Mouse (Mus musculus): ENCODE data around the gene Pabpn1l. TPM values are rescaled to one million over a fixed set of nuclear protein-coding genes. Genes with fewer than 3 reads are reported as not detected.

Pabpn1l gene
- polyA plus RNA-seq, 1 experiment = 0.13 TPM

- no peak for TF ChIP-seq POLR2A (IDR thresholded peaks at IDR 0.05; ENCODE audit: low read depth, low read length)
- no peak for TF ChIP-seq CTCF (IDR thresholded peaks at IDR 0.05; ENCODE audit: extremely low read depth, insufficient read depth, insufficient read length, insufficient replicate concordance)
- H3K27ac ChIP-seq (ENCODE audit: insufficient read depth, low read length) = no peak overlapping the region
- no peaks in the 10 kb centered on the region for H3K27me3 ChIP-seq (ENCODE audit: control insufficient read depth, insufficient read depth, low read length)
- 95% methylated on average over 11 of the region's 11 CpGs for WGBS
- peaks cover 25% of the 10 kb centered on the region; the same call in 1 of the 2 replicates for H3K4me1 ChIP-seq (ENCODE audit: control insufficient read depth, insufficient read depth, insufficient read length)
- DNase-seq (ENCODE audit: low read depth in 1 of 2, low spot score in 2 of 2) = no peak
- peaks cover 25% of the 10 kb centered on the region for H3K36me3 ChIP-seq (ENCODE audit: control insufficient read depth, insufficient read depth, low read length)
- no peak overlapping the region for H3K4me3 ChIP-seq (ENCODE audit: extremely low read depth, insufficient read depth, insufficient read length)
Observed at GRCm38 (mm10) chr8:122571153-122571552, 51.4 kb downstream of the Pabpn1l start.

GRCm38 (mm10) chr8:122569996-122570395 lies 52.5 kb downstream of the Pabpn1l start:
- TF ChIP-seq POLR2A (IDR thresholded peaks at IDR 0.05; ENCODE audit: low read depth, low read length) (no peak), CTCF (IDR thresholded peaks at IDR 0.05; ENCODE audit: extremely low read depth, insufficient read depth, insufficient read length, insufficient replicate concordance) (no peak)
- Histone ChIP-seq H3K4me3 (ENCODE audit: extremely low read depth, insufficient read depth, insufficient read length) (no peak overlapping the region), H3K27me3 (ENCODE audit: control insufficient read depth, insufficient read depth, low read length) (no peaks in the 10 kb centered on the region), H3K27ac (ENCODE audit: insufficient read depth, low read length) (no peak overlapping the region), H3K4me1 (ENCODE audit: control insufficient read depth, insufficient read depth, insufficient read length) (peaks cover 15% of the 10 kb centered on the region; the same call in 1 of the 2 replicates), H3K36me3 (ENCODE audit: control insufficient read depth, insufficient read depth, low read length) (peaks cover 25% of the 10 kb centered on the region)
- 97% methylated on average over 16 of the region's 16 CpGs for WGBS
- DNase-seq (ENCODE audit: low read depth in 1 of 2, low spot score in 2 of 2) = no peak

Other genes starting within 250 kb of the Pabpn1l start
- gene Zc3h18, start 246.1 kb downstream of the Pabpn1l start, polyA plus RNA-seq (2012; rRNA removed) = 29.1 and 30.2 TPM in 2 replicates
- gene Il17c, start 200.7 kb downstream of the Pabpn1l start, polyA plus RNA-seq (2012; rRNA removed) = 0.28 TPM in 1 of 2 replicates, not detected in the other
- gene Cyba, start 189.8 kb downstream of the Pabpn1l start, polyA plus RNA-seq (2012; rRNA removed) = 751 and 823 TPM in 2 replicates
- gene Mvd, start 179.3 kb downstream of the Pabpn1l start, polyA plus RNA-seq (2012; rRNA removed) = 17.0 and 20.5 TPM in 2 replicates
- 3.9 and 6.0 TPM in 2 replicates for gene Snai3, start 162.0 kb downstream of the Pabpn1l start, polyA plus RNA-seq (2012; rRNA removed)
- 79.6 and 115 TPM in 2 replicates for gene Rnf166, start 146.7 kb downstream of the Pabpn1l start, polyA plus RNA-seq (2012; rRNA removed)
- gene Ctu2, start 146.6 kb downstream of the Pabpn1l start, polyA plus RNA-seq (2012; rRNA removed) = 40.8 and 50.3 TPM in 2 replicates
- 96.7 and 117 TPM in 2 replicates for gene Piezo1, start 71.4 kb downstream of the Pabpn1l start, polyA plus RNA-seq (2012; rRNA removed)
- gene Cdt1, start 54.7 kb downstream of the Pabpn1l start, polyA plus RNA-seq (2012; rRNA removed) = 50.4 and 118 TPM in 2 replicates
- gene Aprt, start 45.8 kb downstream of the Pabpn1l start, polyA plus RNA-seq (2012; rRNA removed) = 86.7 and 106 TPM in 2 replicates
- 13.1 and 16.4 TPM in 2 replicates for gene Galns, start 11.3 kb downstream of the Pabpn1l start, polyA plus RNA-seq (2012; rRNA removed)
- gene Trappc2l, start 11.1 kb downstream of the Pabpn1l start, polyA plus RNA-seq (2012; rRNA removed) = 101 and 133 TPM in 2 replicates
- gene Cbfa2t3, start 76.4 kb upstream of the Pabpn1l start, polyA plus RNA-seq (2012; rRNA removed) = 38.3 and 40.2 TPM in 2 replicates
- 11.1 and 12.0 TPM in 2 replicates for gene Acsf3, start 152.7 kb upstream of the Pabpn1l start, polyA plus RNA-seq (2012; rRNA removed)
- gene Cdh15, start 225.2 kb upstream of the Pabpn1l start, polyA plus RNA-seq (2012; rRNA removed) = not detected in 2 replicates

Measured in spleen, adult 2 months (tissue).